In the genomic region with DNA sequence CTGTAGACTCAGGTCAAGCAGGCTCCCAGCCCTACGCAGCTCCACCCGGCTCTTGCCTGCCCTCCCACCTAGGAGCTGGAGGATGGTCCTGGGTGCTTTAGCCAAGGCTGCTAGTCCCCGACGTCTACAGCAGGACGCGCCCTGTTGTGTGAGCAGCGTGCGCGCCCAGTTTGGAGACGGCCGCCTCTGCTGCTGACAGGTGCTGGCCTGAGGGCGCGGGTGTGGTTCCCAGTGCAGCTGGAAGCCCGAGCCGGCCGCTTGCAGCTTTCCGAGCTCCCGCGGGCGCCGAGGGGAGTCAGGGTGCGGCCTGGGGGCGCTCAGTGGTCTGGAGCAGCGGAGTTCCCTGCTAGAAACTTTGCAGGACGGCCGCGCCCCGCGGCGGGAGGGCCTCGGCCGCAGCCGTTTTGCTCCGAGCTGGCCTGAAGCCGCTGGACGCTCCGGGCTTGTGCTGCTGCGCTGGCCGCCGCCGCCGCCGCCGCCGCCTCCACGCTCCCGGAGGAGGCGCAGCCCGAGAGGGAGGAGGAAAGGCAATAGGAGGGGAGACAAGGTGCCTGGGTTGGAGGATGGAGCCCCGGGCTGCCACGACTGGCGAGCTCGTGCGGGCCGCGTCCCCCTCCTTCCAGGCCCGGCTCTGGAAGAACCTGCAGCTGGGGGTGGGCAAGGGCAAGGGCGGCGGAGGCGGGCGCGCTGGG, we compare ENCODE assay signal across 8 mouse cellular contexts. TPM values are rescaled to one million over a fixed set of nuclear protein-coding genes. Genes with fewer than 3 reads are reported as not detected.
A peak's percentile ranks its signal among the peaks of the same experiment; 100 is the strongest.
DNase-seq lines count a peak whose midpoint lies in the region; ATAC-seq and TF ChIP-seq lines count a peak whose summit lies in the region.

A gene (plus strand): TSS at position 564 of the 692 bp plus-strand sequence.

- no peak for TF ChIP-seq POLR2A in brain, embryonic 14.5 days (IDR thresholded peaks at IDR 0.05; ENCODE audit: borderline replicate concordance, extremely low read depth, insufficient read depth, insufficient read length, poor library complexity, severe bottlenecking)

- H3K4me2 ChIP-seq in heart, embryonic 14.5 days (ENCODE audit: low read length): peak within 1 kb of the TSS; percentile 100
- H3K4me2 ChIP-seq in kidney, postnatal 0 days (ENCODE audit: low read length): peak within 1 kb of the TSS; percentile 79
- H3K4me2 ChIP-seq in liver, embryonic 14.5 days (ENCODE audit: low read depth): peak within 1 kb of the TSS; percentile 75
- H3K4me2 ChIP-seq in neural tube, embryonic 11.5 days (ENCODE audit: low read depth): peak within 1 kb of the TSS; percentile 97

- H3K9me3 ChIP-seq in erythroblast, embryonic 14.5 days (ENCODE audit: control insufficient read depth, low read length): no peaks in the 10 kb centered on the region
- H3K9me3 ChIP-seq in heart, embryonic 14.5 days (ENCODE audit: control insufficient read depth, low read length): no peaks in the 10 kb centered on the region
- H3K9me3 ChIP-seq in kidney, postnatal 0 days (replicated peaks; ENCODE audit: low read length): no peaks in the 10 kb centered on the region
- no peaks in the 10 kb centered on the region for H3K9me3 ChIP-seq in liver, embryonic 14.5 days (ENCODE audit: control insufficient read depth, low read length)
- no peaks in the 10 kb centered on the region for H3K9me3 ChIP-seq in neural tube, embryonic 11.5 days (ENCODE audit: control insufficient read depth, low read length)

- TF ChIP-seq EP300 in liver, embryonic 14.5 days (IDR thresholded peaks at IDR 0.05; ENCODE audit: low read depth): no peak

- peak; percentile 77 for ATAC-seq in heart, embryonic 14.5 days (ENCODE audit: insufficient number of reproducible peaks, insufficient read depth, low FRiP score, low read depth)
- ATAC-seq in kidney, postnatal 0 days (replicated peaks; ENCODE audit: low FRiP score, low read depth): peak; percentile 90
- ATAC-seq in liver, embryonic 14.5 days (ENCODE audit: insufficient read depth): peak; percentile 71
- peak; percentile 90 for ATAC-seq in neural tube, embryonic 11.5 days (ENCODE audit: insufficient read depth, low FRiP score, low TSS enrichment)

- DNase-seq in B cell, adult 2 months: peak; percentile 4 to 6
- peak; percentile 81 for DNase-seq in brain, embryonic 14.5 days (ENCODE audit: low read depth)
- DNase-seq in kidney, postnatal 0 days (ENCODE audit: low spot score): peak; percentile 80
- DNase-seq in liver, embryonic 14.5 days (ENCODE audit: low read depth in 3 of 3, low spot score in 3 of 3): no peak
- DNase-seq in neural tube, embryonic 11.5 days (ENCODE audit: low spot score): peak; percentile 76
- DNase-seq in thymus, postnatal 0 days (ENCODE audit: low spot score): peak; percentile 2

- WGBS in heart, embryonic 14.5 days: under 1% methylated on average over 42 of the region's 62 CpGs
- WGBS in kidney, postnatal 0 days: under 1% methylated on average over 58 of the region's 62 CpGs
- 0% methylated on average over 45 of the region's 62 CpGs for WGBS in liver, embryonic 14.5 days (ENCODE audit: insufficient replicate concordance)
- under 1% methylated on average over 24 of the region's 62 CpGs for WGBS in neural tube, embryonic 11.5 days

- peak within 1 kb of the TSS; percentile 64 for H3K9ac ChIP-seq in heart, embryonic 14.5 days (ENCODE audit: low read length)
- H3K9ac ChIP-seq in kidney, postnatal 0 days (ENCODE audit: low read depth, low read length): peak within 1 kb of the TSS; percentile 42; the same call in 1 of the 2 replicates
- H3K9ac ChIP-seq in liver, embryonic 14.5 days (replicated peaks): peak within 1 kb of the TSS; percentile 23; the same call in 1 of the 2 replicates
- peak within 1 kb of the TSS; percentile 64 for H3K9ac ChIP-seq in neural tube, embryonic 11.5 days (ENCODE audit: low read length)

- H3K4me3 ChIP-seq in erythroblast, embryonic 14.5 days (replicated peaks): peak within 1 kb of the TSS; percentile 52
- peak within 1 kb of the TSS; percentile 48 to 64 for H3K4me3 ChIP-seq in heart, embryonic 14.5 days (ENCODE audit: control insufficient read depth in 1 of 2, insufficient read depth in 1 of 2, low read depth in 1 of 2, low read length in 2 of 2)
- peak within 1 kb of the TSS; percentile 46 for H3K4me3 ChIP-seq in kidney, postnatal 0 days (replicated peaks; ENCODE audit: low read depth, low read length)
- peak within 1 kb of the TSS; percentile 41 to 57 for H3K4me3 ChIP-seq in liver, embryonic 14.5 days (ENCODE audit: insufficient read depth in 1 of 2, low read depth in 2 of 2, low read length in 2 of 2)
- H3K4me3 ChIP-seq in neural tube, embryonic 11.5 days (ENCODE audit: low read depth, low read length): peak within 1 kb of the TSS; percentile 58

- H3K27ac ChIP-seq in heart, embryonic 14.5 days (replicated peaks in 1 of 2; ENCODE audit: control insufficient read depth in 1 of 2, insufficient read depth in 1 of 2, low read depth in 2 of 2, low read length in 2 of 2): no peak within 1 kb of the TSS
- no peak within 1 kb of the TSS for H3K27ac ChIP-seq in kidney, postnatal 0 days
- H3K27ac ChIP-seq in liver, embryonic 14.5 days: no peak within 1 kb of the TSS
- no peak within 1 kb of the TSS for H3K27ac ChIP-seq in neural tube, embryonic 11.5 days (ENCODE audit: low read depth, low read length)

- peaks cover 7% of the 10 kb centered on the region for H3K4me1 ChIP-seq in erythroblast, embryonic 14.5 days (ENCODE audit: control insufficient read depth)
- H3K4me1 ChIP-seq in heart, embryonic 14.5 days (ENCODE audit: control insufficient read depth in 2 of 2, insufficient read depth in 2 of 2, low read length in 2 of 2): peaks cover 4 to 5% of the 10 kb centered on the region in 2 experiments; a peak in 2 of 4 replicates
- H3K4me1 ChIP-seq in kidney, postnatal 0 days (replicated peaks; ENCODE audit: insufficient read depth, low read length): 0 out of 2 replicates have a peak, but pooled peaks cover 4% of the 10 kb centered on the region
- no peaks in the 10 kb centered on the region; a peak in 1 of 4 replicates for H3K4me1 ChIP-seq in liver, embryonic 14.5 days (replicated peaks; ENCODE audit: control insufficient read depth in 2 of 2, insufficient read depth in 2 of 2, low read length in 1 of 2)
- peaks cover 2% of the 10 kb centered on the region; the same call in 1 of the 2 replicates for H3K4me1 ChIP-seq in neural tube, embryonic 11.5 days (ENCODE audit: control insufficient read depth, insufficient read depth, low read length)

- H3K27me3 ChIP-seq in erythroblast, embryonic 14.5 days (ENCODE audit: control insufficient read depth): peaks cover 34% of the 10 kb centered on the region
- H3K27me3 ChIP-seq in heart, embryonic 14.5 days (ENCODE audit: control insufficient read depth, insufficient read depth, low read length): peaks cover 35% of the 10 kb centered on the region
- peaks cover 9% of the 10 kb centered on the region; the same call in 1 of the 2 replicates for H3K27me3 ChIP-seq in kidney, postnatal 0 days (ENCODE audit: insufficient read depth, low read length)
- H3K27me3 ChIP-seq in liver, embryonic 14.5 days (ENCODE audit: control insufficient read depth, insufficient read depth, low read length): peaks cover 25% of the 10 kb centered on the region
- H3K27me3 ChIP-seq in neural tube, embryonic 11.5 days (ENCODE audit: control insufficient read depth, insufficient read depth, low read length): peaks cover 16% of the 10 kb centered on the region

- TF ChIP-seq CTCF in brain, embryonic 14.5 days (IDR thresholded peaks at IDR 0.05; ENCODE audit: borderline replicate concordance, extremely low read depth, insufficient read depth, insufficient read length): no peak
- no peak for TF ChIP-seq CTCF in kidney, postnatal 0 days (IDR thresholded peaks at IDR 0.05; ENCODE audit: low read depth)
- TF ChIP-seq CTCF in liver, embryonic 14.5 days (IDR thresholded peaks at IDR 0.05; ENCODE audit: low read depth): no peak

- no peaks in the 10 kb centered on the region for H3K36me3 ChIP-seq in erythroblast, embryonic 14.5 days (ENCODE audit: control insufficient read depth)
- H3K36me3 ChIP-seq in heart, embryonic 14.5 days (ENCODE audit: control insufficient read depth, insufficient read depth, low read length): no peaks in the 10 kb centered on the region
- no peaks in the 10 kb centered on the region for H3K36me3 ChIP-seq in kidney, postnatal 0 days (ENCODE audit: insufficient read depth, low read length)
- H3K36me3 ChIP-seq in liver, embryonic 14.5 days (replicated peaks; ENCODE audit: control insufficient read depth, insufficient read depth, low read depth): no peaks in the 10 kb centered on the region
- no peaks in the 10 kb centered on the region for H3K36me3 ChIP-seq in neural tube, embryonic 11.5 days (ENCODE audit: control insufficient read depth, insufficient read depth, low read length)

RNA-seq across cellular contexts. Expression of the gene that starts here (rescaled TPM):
- 2.5 and 2.9 TPM in 2 replicates for polyA plus RNA-seq in brain, embryonic 14.5 days (2012; rRNA removed)
- polyA plus RNA-seq in erythroblast, embryonic 14.5 days (2012): not detected in 2 replicates
- 0.45 and 0.57 TPM in 2 replicates for polyA plus RNA-seq in heart, embryonic 14.5 days (2014; fragmentation: Nextera tagmentation; extraction: Ambion mirVana)
- polyA plus RNA-seq in kidney, postnatal 0 days (2015; fragmentation: Nextera tagmentation; extraction: Ambion mirVana): 0.23 and 0.33 TPM in 2 replicates
- 0.27 and 0.50 TPM in 2 replicates for polyA plus RNA-seq in liver, embryonic 14.5 days (2012; rRNA removed)
- 0.99 and 1.4 TPM in 2 replicates for polyA plus RNA-seq in liver, embryonic 14.5 days (2014; fragmentation: Nextera tagmentation; extraction: Ambion mirVana)
- 0.37 and 0.44 TPM in 2 replicates for polyA plus RNA-seq in neural tube, embryonic 11.5 days (2014; fragmentation: Nextera tagmentation; extraction: Ambion mirVana)
- 1.3 and 1.4 TPM in 2 replicates for polyA plus RNA-seq in thymus, postnatal 0 days (2015; fragmentation: Nextera tagmentation; extraction: Ambion mirVana)

Comparison
In these comparisons a context has a peak if more than half of its experiments do, and no peak if none do; other contexts are left out.
1. Peak in ATAC-seq, H3K4me3 ChIP-seq, H3K9ac ChIP-seq and H3K4me2 ChIP-seq in heart, embryonic 14.5 days; RNA of the gene not detected or under 1 TPM.
2. Peak in DNase-seq, ATAC-seq, H3K4me3 ChIP-seq, H3K9ac ChIP-seq and H3K4me2 ChIP-seq in kidney, postnatal 0 days; RNA of the gene not detected or under 1 TPM.
3. Peak in DNase-seq, ATAC-seq, H3K4me3 ChIP-seq, H3K9ac ChIP-seq and H3K4me2 ChIP-seq in neural tube, embryonic 11.5 days; RNA of the gene not detected or under 1 TPM.
4. DNase-seq: peak in B cell, adult 2 months (2 of 2), brain, embryonic 14.5 days (single experiment) and thymus, postnatal 0 days (single experiment); none in liver, embryonic 14.5 days (0 of 3).
5. Peak in every context shown above with its lines, with median percentiles within 50 percentile points of each other: H3K4me3 ChIP-seq, ATAC-seq, H3K4me2 ChIP-seq and H3K9ac ChIP-seq.